Mouse (Mus musculus): ENCODE results near the gene Dhcr24. TPM values are rescaled to one million over a fixed set of nuclear protein-coding genes. Genes with fewer than 3 reads are reported as not detected.
A peak's percentile ranks its signal among the peaks of the same experiment; 100 is the strongest.

The Dhcr24 gene
- polyA plus RNA-seq, 1 experiment from 2014 or later: 4.6 TPM

DNA sequence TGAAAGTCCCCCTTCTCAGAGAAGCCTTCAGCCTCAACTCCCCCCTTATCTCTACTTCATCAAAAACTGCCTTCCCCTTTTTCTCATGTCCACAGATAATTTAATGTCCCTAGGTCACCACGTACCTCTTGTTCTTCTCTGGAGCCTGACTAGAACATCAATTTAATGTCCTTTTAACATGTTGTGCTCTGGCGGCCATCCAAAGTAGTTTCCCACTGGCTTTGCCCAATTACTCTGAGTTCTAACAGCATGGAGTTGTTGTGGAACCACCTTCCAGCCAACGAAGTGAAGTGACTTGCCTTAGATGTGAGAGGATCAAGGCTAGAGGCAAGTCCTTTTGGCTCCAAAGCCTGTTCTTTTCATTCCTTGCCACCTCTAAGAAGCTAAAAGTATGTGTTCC is 19.3 kb upstream of the Dhcr24 start:
- Histone ChIP-seq H3K4me2 (no peak overlapping the region), H3K4me3 (replicated peaks) (no peak overlapping the region), H3K36me3 (no peaks in the 10 kb centered on the region), H3K9me3 (replicated peaks) (no peaks in the 10 kb centered on the region), H3K9ac (no peak overlapping the region), H3K27me3 (no peaks in the 10 kb centered on the region), H3K27ac (no peak overlapping the region), H3K4me1 (peaks cover 10% of the 10 kb centered on the region)
- ATAC-seq (replicated peaks; ENCODE audit: low FRiP score): no peak
- WGBS: 31% methylated on average over 3 of the region's 3 CpGs

GRCm38 (mm10) chr4:106542211-106542610 is 18.6 kb upstream of the Dhcr24 start:
- H3K27me3 ChIP-seq: no peaks in the 10 kb centered on the region
- no peak overlapping the region for H3K27ac ChIP-seq
- no peak overlapping the region for H3K4me3 ChIP-seq (replicated peaks)
- peaks cover 10% of the 10 kb centered on the region for H3K4me1 ChIP-seq
- H3K36me3 ChIP-seq: no peaks in the 10 kb centered on the region
- no peak overlapping the region for H3K9ac ChIP-seq
- no peak for ATAC-seq (replicated peaks; ENCODE audit: low FRiP score)
- H3K4me2 ChIP-seq: no peak overlapping the region
- H3K9me3 ChIP-seq (replicated peaks): no peaks in the 10 kb centered on the region
- WGBS: 70% methylated on average over 2 of the region's 2 CpGs

DNA sequence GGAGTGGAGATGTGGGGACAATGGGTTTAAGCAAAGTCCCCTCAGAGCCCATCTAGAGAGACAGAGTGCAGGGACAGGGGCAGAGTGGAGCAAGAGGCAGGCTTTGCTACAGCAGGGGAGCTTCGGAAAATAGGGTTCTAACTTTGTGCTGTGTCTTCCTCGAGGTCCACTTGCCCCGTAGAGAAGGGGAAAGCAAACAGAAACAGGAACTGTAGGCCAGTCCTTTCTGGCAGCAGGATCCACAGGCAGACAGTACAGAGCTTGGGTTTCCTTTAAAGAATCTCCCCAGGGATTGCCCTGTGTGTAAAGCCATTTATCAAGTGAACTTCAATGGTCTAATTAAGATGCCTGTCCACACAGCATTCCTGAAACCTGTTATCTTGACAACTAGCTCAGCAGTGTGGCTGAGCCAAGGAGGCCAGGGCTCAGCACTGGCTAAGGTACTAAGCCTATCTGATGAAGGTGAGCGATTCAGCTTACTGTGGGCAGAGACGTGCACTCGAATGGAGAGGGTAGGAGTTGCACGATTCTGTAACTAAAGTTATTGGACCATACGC is 14.9 kb upstream of the Dhcr24 start:
- H3K9me3 ChIP-seq (replicated peaks): no peaks in the 10 kb centered on the region
- H3K27me3 ChIP-seq: no peaks in the 10 kb centered on the region
- no peak for ATAC-seq (replicated peaks; ENCODE audit: low FRiP score)
- H3K4me3 ChIP-seq (replicated peaks): no peak overlapping the region
- H3K4me1 ChIP-seq: peaks cover 10% of the 10 kb centered on the region
- H3K4me2 ChIP-seq: no peak overlapping the region
- H3K27ac ChIP-seq: no peak overlapping the region
- no peaks in the 10 kb centered on the region for H3K36me3 ChIP-seq
- 46% methylated on average over 8 of the region's 8 CpGs for WGBS
- H3K9ac ChIP-seq: no peak overlapping the region

DNA sequence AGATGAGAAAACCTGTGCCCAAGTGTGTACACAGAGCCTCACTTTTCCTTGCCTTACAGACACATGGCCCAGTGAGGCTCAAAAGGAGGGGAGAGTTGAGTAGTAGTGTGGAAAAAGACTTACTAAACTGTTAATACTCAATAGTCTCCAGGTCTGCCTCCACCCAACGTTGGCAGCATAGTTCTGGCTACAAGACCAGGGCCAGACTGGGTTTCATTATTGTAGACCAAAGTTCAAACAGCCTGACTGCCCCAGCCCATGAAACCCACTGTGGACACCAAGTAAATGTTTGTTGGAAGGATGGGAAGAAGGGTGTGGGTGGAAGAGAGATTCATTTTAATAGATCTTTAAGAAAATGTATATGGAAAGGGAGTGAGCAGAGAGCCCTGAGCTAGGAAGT is 13.9 kb upstream of the Dhcr24 start:
- Histone ChIP-seq H3K4me1 (peaks cover 6% of the 10 kb centered on the region), H3K27ac (no peak overlapping the region), H3K4me3 (replicated peaks) (no peak overlapping the region), H3K9ac (no peak overlapping the region), H3K9me3 (replicated peaks) (no peaks in the 10 kb centered on the region), H3K36me3 (no peaks in the 10 kb centered on the region), H3K4me2 (no peak overlapping the region), H3K27me3 (no peaks in the 10 kb centered on the region)
- 63% methylated on average over 1 of the region's 1 CpGs for WGBS
- no peak for ATAC-seq (replicated peaks; ENCODE audit: low FRiP score)

DNA sequence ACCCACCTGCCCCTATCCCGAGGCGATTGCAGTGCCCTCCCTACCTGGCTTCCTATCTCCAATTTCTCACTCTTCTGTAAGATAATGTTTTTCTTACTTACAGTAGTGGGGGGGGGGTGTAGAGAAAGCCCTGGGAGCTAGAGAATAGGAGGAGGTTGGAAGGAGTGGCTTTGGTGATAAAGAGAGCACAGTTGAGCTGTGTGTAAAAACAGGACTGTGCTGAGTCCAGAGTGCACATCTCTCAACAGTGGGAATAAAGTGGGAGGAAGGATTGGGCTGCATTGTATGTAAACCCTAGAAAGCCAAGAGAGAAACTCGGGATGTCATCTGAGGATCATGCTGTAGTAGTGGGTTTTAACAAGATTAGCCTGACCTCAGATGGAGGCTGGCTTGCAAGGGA is 12.7 kb upstream of the Dhcr24 start:
- no peak overlapping the region for H3K27ac ChIP-seq
- no peaks in the 10 kb centered on the region for H3K27me3 ChIP-seq
- H3K4me2 ChIP-seq: no peak overlapping the region
- H3K4me1 ChIP-seq: peaks cover 6% of the 10 kb centered on the region
- 70% methylated on average over 3 of the region's 3 CpGs for WGBS
- no peak overlapping the region for H3K9ac ChIP-seq
- H3K9me3 ChIP-seq (replicated peaks): no peaks in the 10 kb centered on the region
- H3K36me3 ChIP-seq: no peaks in the 10 kb centered on the region
- no peak overlapping the region for H3K4me3 ChIP-seq (replicated peaks)
- ATAC-seq (replicated peaks; ENCODE audit: low FRiP score): no peak

DNA sequence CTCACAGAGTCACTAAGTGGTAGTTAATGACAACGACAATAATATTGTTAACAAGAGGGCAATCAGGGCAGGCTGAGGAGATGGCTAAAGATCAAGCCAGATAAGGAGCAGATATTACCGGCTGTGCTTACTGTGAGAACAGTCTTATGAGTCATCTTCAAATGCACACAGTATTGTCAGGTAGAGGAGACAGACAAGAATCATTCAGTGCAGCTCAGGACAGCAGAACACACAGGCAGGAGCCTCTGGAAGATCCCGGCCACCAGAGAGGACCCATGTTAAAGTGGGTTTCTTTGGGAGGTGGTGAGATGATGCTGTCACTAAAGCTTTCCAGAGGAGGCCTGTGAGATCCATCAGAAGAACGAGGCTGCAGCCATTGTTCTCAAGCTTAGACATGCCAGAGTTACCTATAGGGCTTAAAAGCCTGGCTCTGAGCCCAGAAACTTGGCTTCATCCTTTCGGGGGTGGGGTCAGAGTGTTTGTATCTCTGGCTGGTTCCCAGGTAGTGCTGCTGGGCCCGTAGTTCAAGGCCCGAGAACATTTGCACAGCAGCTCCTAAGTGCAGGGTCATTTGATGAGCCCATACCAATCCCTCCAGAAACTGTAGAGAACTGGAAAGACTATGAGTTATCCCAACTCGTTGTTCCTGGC is 10.2 kb upstream of the Dhcr24 start:
- ATAC-seq (replicated peaks; ENCODE audit: low FRiP score): no peak
- H3K9me3 ChIP-seq (replicated peaks): no peaks in the 10 kb centered on the region
- 65% methylated on average over 8 of the region's 8 CpGs for WGBS
- H3K9ac ChIP-seq: no peak overlapping the region
- H3K4me2 ChIP-seq: no peak overlapping the region
- H3K27ac ChIP-seq: no peak overlapping the region
- H3K4me3 ChIP-seq (replicated peaks): no peak overlapping the region
- no peaks in the 10 kb centered on the region for H3K27me3 ChIP-seq
- H3K4me1 ChIP-seq: peaks cover 2% of the 10 kb centered on the region
- H3K36me3 ChIP-seq: no peaks in the 10 kb centered on the region

GRCm38 (mm10) chr4:106557262-106557661 is 3.6 kb upstream of the Dhcr24 start:
- WGBS: 72% methylated on average over 5 of the region's 5 CpGs
- Histone ChIP-seq H3K36me3 (no peaks in the 10 kb centered on the region), H3K4me2 (no peak overlapping the region), H3K9me3 (replicated peaks) (no peaks in the 10 kb centered on the region), H3K4me3 (replicated peaks) (no peak overlapping the region), H3K27ac (no peak overlapping the region), H3K4me1 (peaks cover 25% of the 10 kb centered on the region), H3K9ac (no peak overlapping the region), H3K27me3 (no peaks in the 10 kb centered on the region)
- no peak for ATAC-seq (replicated peaks; ENCODE audit: low FRiP score)

- WGBS: no CpG with 5 or more reads among the region's 1 CpGs
- no peak overlapping the region for H3K4me3 ChIP-seq (replicated peaks)
- no peaks in the 10 kb centered on the region for H3K27me3 ChIP-seq
- peaks cover 33% of the 10 kb centered on the region for H3K4me1 ChIP-seq
- no peaks in the 10 kb centered on the region for H3K36me3 ChIP-seq
- H3K9me3 ChIP-seq (replicated peaks): no peaks in the 10 kb centered on the region
- H3K27ac ChIP-seq: peak overlapping the region; percentile 67
- no peak overlapping the region for H3K4me2 ChIP-seq
- no peak for ATAC-seq (replicated peaks; ENCODE audit: low FRiP score)
- no peak overlapping the region for H3K9ac ChIP-seq
Measured at GRCm38 (mm10) chr4:106557978-106558377, 2.9 kb upstream of the Dhcr24 start.

DNA sequence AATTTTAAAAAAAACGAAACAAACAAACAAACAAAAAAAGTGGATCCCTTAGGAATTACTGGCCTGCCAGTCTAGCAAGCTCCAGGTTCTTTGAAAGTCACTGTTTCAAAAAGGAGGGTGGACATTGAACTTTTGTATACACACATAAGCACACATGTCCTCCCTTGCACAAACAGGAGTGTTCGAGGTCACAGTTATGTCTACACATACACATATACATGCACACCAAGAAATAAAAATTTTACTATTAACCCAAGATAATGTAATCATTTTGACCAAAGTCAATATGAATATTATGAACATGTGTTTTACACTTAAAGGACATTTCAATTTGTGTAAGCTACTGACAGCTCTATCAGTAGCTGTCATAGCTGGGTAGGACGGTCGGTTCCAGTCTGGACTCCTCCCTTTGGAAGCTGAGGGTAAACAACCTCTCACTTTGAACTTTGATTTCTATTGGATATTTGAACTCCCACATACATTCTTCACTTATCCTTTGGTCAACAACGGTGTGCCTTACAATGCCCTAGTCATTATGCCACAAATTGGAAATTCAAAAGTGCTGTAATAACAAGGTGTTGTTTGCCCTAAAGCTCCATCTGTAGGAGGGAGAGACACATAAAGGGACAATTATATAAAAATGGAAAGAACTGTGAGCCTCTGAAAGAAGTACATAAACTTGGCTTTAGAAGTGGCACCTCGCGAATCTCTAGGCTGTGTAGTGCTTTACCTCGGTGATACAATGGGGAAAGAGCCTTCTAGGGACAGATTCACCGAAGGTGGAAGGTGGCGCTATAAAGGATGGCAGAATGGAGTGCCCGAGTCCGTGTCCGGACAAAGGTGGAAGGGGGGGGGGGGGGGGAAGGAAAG is 1.3 kb upstream of the Dhcr24 start:
- H3K27me3 ChIP-seq: no peaks in the 10 kb centered on the region
- H3K9me3 ChIP-seq (replicated peaks): no peaks in the 10 kb centered on the region
- H3K4me2 ChIP-seq: peak overlapping the region; percentile 96
- ATAC-seq (replicated peaks; ENCODE audit: low FRiP score): no peak
- H3K4me3 ChIP-seq (replicated peaks): peak overlapping the region; percentile 91
- no peak overlapping the region for H3K9ac ChIP-seq
- H3K4me1 ChIP-seq: peaks cover 43% of the 10 kb centered on the region
- peaks cover 13% of the 10 kb centered on the region for H3K36me3 ChIP-seq
- H3K27ac ChIP-seq: peak overlapping the region; percentile 81; the same call in 1 of the 2 replicates
- WGBS: 32% methylated on average over 13 of the region's 13 CpGs

DNA sequence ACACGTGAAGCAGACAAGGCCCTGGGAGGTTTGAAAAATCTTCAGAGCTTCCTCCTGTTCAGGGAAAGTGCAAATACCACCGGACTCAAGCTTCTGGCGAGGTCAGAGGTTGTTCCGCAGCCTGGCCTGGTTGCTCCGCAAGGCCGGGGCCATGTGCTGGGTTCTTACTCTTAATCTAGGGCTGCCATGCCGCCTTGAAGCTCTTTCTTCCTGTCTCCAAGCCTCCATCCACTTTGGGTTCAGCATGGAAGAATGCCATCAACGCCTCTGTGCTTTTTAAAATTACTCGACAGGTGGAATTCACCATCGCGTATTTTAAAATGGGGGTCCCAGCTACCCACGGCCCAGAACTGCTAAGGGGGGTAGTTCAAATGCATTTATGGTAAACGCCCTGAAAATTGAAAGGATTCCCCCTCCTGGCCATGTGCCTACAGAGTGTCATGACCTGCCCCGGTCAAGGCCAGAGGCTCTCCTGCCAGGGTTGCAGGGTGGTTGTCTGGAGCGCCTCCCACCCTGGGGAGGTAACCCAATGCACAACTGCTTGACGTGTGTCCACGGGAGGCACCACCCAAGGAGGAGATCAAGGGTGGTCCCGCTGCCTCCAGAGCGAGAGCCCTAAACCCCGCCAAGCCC is 509 bp upstream of the Dhcr24 start:
- Histone ChIP-seq H3K4me3 (replicated peaks) (peak overlapping the region; percentile 91), H3K4me2 (peak overlapping the region; percentile 96), H3K4me1 (peaks cover 43% of the 10 kb centered on the region), H3K36me3 (peaks cover 20% of the 10 kb centered on the region), H3K27ac (peak overlapping the region; percentile 81), H3K9ac (no peak overlapping the region; the same call in 1 of the 2 replicates), H3K9me3 (replicated peaks) (no peaks in the 10 kb centered on the region), H3K27me3 (no peaks in the 10 kb centered on the region)
- 1% methylated on average over 20 of the region's 20 CpGs for WGBS
- no peak; the same call in 1 of the 2 replicates for ATAC-seq (replicated peaks; ENCODE audit: low FRiP score)

- Histone ChIP-seq H3K4me2 (peak overlapping the region; percentile 96), H3K9me3 (replicated peaks) (no peaks in the 10 kb centered on the region), H3K27ac (0 out of 2 replicates have a peak overlapping the region, but pooled peaks have one; percentile 90), H3K27me3 (no peaks in the 10 kb centered on the region), H3K4me1 (peaks cover 43% of the 10 kb centered on the region), H3K9ac (peak overlapping the region; percentile 72), H3K4me3 (replicated peaks) (peak overlapping the region; percentile 91), H3K36me3 (peaks cover 37% of the 10 kb centered on the region)
- ATAC-seq (replicated peaks; ENCODE audit: low FRiP score): no peak
- WGBS: 8% methylated on average over 6 of the region's 6 CpGs
Measured at GRCm38 (mm10) chr4:106562006-106562405, 1.2 kb downstream of the Dhcr24 start.

Measured in kidney, embryonic 15.5 days (tissue).